Mouse (Mus musculus): ENCODE measurements around the gene Sema6c. TPM values are rescaled to one million over a fixed set of nuclear protein-coding genes. Genes with fewer than 3 reads are reported as not detected.

Sema6c gene
- polyA plus RNA-seq (2017; shearing (Covaris generic)) = 0.43 TPM

DNA sequence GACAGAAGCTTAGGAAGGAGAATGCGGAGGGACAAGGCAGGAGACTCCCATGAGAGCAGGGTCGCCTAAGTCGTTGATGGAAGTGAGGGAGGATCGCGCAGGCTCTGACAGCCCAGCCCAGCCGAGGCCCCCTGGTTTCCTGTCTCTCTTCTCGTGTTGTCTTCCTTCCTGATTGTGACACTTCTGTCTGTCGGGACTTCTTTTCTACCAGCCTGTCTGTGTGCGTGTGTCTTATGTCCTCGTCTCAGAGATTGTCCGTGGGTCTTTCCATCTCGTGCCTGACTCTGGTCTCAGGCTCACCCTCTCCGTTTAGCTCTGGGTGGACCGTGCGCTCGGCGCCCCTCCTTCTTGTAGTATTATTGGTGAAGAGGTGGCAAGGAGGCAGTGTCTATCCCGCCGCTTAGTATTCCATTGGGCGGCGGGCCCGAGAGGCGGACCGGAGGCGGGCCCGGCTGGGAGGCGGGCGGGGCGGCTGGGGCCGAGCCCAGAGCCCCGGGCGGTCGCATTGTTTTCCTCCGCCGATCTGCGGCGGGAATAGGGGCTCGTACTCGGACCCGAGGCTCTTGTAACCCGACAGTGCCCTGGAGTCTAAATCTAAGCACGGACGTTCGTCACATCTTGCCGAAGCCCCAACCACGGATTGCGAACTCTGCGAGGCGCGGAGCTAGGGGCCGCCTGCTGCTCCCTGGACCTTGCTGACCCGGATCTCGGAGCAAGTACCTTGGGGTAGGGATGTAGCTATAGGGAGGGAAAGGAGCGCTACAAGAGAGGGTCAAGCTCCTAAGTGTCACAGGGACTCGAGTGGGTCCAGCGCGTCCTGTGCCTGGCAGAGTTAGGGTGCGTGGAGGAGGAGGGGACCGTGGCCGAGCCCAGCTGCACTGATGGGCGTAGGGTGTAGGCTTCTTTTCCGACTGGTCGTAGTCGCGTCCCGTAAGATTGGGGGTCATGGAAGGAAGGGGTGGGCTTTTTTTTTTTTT lies at the start of gene Sema6c:
TSS of gene Sema6c (plus strand) at position 471 of the 977 bp plus-strand sequence.

DNA sequence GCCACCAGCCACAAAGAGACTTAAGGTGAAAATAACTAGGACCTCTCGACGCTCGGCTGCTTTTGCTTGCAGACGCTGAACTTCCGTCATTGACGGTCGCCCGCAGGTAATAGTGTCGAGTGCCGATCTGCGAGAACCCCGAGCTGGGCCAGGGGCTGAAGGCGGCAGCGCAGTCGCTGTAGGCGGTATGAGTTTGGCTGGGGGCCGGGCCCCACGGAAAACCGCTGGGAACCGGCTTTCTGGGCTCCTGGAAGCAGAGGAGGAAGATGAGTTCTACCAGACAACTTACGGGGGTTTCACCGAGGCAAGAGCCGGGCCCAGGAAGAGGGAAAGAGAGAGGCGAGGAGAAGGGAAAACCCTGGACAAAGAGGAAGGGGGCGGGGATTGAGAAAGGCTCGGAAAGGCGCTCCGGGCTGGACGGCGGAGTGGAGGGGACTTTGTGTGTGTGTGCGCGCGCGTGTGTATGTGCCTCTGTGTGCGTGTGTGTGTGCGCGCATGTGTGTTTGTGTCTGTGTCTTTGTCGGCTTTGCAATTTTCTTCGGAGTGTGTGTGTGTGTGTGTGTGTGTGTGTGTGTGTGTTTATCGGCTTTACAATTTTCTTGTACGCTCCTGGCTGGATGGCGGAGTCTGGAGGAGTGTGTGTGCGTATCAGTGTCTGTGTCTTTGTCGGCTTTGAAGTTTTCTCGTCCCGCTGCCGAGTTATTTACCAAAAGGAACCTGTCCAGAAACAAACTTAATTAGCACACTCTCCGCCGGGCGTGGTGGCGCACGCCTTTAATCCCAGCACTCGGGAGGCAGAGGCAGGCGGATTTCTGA lies 49.1 kb upstream of the Sema6c start, which contains the start of gene Vps72:
TSS of gene Vps72 (plus strand) at position 112 of the 816 bp plus-strand sequence.

DNA sequence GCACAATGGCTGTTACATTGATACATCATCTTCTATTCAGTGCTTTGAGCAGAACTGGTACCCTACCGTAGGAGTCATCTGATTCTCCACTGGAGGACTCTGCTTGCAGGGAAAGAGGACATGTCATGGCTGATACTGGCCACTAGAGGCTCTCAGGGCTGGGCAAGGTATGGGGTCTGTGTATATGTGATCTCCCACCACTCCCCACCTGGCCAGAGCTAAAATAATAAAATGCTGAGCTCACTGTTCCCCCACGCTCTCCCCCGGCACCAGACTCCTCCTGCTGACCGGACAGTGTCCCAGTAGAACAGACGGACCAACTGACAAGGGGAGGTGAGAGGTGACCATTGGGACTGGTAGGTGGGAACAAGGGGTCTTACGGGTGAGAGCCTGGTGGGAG lies 36.0 kb upstream of the Sema6c start, which contains the start of gene Tmod4:
TSS of gene Tmod4 (plus strand) at position 231 of the 400 bp plus-strand sequence.

DNA sequence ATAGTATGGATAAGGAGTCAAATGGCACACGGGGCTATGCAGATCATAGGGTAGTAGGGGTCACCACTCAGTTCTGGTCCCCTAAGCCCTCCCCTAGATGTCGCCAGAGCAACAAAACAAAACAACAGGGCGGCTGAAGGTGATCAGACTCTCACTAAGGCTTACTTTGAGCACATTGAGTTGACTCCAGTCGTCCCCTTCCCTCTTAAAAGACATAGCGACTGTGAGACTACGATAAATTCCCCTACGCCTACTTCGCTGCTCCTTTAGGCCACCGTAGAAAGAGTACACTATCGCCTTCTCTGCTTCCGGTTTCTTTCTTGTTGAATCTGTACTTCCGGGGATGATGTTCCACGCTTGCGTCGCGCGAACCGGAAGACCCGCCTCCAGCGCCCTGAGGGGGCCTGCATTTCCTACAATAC lies 26.6 kb upstream of the Sema6c start, which contains the start of the genes Scnm1 and Lysmd1:
TSS of gene Scnm1 (minus strand) at position 332 of the 422 bp plus-strand sequence.
TSS of gene Lysmd1 (plus strand) at position 409 of the 422 bp plus-strand sequence.

DNA sequence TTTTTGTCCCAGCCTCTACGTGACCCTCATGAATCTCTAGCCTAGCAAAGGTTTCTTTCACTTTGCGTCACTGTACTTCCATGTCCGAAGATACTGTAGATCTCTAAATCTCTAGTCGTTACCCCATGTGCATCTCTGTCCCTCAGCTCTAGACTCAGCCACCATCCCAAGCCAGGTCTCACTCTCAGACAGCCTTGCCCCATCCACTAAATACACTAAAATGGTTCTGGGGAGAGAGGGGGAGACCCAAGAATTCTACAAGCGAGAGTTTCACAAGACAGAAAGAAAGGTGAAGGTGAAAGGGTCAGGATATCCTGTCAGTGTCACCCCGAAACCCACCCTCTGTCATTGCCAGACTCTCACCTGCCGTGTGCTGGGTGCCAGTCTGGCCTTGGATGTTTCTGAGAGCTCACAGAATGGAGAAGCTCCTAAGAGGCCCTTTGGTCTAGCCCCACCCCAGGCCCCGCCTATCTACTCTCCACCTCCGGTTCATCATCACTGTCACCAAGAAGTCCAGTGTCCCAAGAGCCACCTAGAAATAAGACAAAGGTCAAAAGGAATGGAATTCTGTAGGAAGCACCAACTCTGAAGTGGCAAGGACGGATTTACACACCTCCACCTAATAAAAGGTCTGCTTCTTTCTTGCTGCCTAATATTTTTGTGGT lies 18.2 kb upstream of the Sema6c start, which contains the start of gene Tnfaip8l2:
TSS of gene Tnfaip8l2 (minus strand) at position 409 of the 665 bp plus-strand sequence.

DNA sequence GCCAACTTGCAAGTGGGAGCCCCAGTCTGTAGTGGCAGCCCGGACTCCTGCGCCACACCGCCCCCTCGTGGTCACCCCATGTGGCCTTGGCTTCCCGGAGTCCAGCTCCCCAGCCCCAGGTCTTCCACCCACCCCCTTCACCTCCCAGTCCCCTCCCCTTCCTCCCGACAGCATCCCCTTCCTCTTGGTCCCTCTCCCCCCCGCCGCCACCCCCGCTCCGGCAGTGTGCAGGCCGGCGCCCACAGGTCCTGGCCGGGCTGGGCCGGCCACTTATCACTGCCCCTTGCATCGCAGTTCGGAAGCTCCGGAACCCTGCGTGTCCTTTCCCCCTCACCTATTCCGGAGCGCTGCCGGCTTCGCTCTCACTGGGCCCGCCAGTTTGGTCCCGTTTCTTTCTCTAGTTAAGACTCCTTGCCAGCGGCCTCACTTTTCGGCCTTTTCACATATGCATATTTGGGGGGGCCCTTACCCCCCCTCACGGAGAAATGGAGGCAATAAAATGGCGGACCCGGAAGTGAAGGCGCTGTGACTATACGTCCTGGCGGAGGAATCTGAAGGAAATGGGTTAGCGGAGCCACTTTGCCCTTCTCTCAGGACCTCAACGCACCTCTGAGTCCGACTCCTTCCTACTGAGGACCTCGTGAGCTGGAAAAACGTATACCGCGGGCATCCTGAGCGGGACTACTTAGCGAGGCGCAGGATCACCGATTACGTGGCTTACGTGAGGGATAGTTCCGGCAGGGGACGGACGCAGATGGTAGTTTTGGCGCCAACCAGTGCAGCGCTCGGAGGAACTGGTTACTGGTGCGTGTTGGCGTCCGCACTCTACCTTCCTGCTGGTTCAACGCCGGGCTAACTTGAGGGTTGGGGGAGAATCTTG lies 57.2 kb downstream of the Sema6c start, which contains the start of gene Gabpb2:
TSS of gene Gabpb2 (minus strand) at position 662 of the 880 bp plus-strand sequence.

Other genes starting within 250 kb of the Sema6c start
- gene Selenbp1, start 227.4 kb upstream of the Sema6c start, polyA plus RNA-seq (2017; shearing (Covaris generic)) = 6.7 TPM
- gene Rfx5, start 206.4 kb upstream of the Sema6c start, polyA plus RNA-seq (2017; shearing (Covaris generic)) = 29.7 TPM
- gene Pi4kb, start 185.7 kb upstream of the Sema6c start, polyA plus RNA-seq (2017; shearing (Covaris generic)) = 17.1 TPM
- gene Zfp687, start 145.0 kb upstream of the Sema6c start, polyA plus RNA-seq (2017; shearing (Covaris generic)) = 96.9 TPM
- gene Psmd4, start 117.8 kb upstream of the Sema6c start, polyA plus RNA-seq (2017; shearing (Covaris generic)) = 321 TPM
- 37.0 TPM for gene Pip5k1a, start 53.5 kb upstream of the Sema6c start, polyA plus RNA-seq (2017; shearing (Covaris generic))
- gene Vps72, start 49.4 kb upstream of the Sema6c start, polyA plus RNA-seq (2017; shearing (Covaris generic)) = 128 TPM
- 3.8 TPM for gene Tmod4, start 36.0 kb upstream of the Sema6c start, polyA plus RNA-seq (2017; shearing (Covaris generic))
- gene Scnm1, start 26.4 kb upstream of the Sema6c start, polyA plus RNA-seq (2017; shearing (Covaris generic)) = 111 TPM
- gene Lysmd1, start 26.4 kb upstream of the Sema6c start, polyA plus RNA-seq (2017; shearing (Covaris generic)) = 34.8 TPM
- gene Tnfaip8l2, start 18.1 kb upstream of the Sema6c start, polyA plus RNA-seq (2017; shearing (Covaris generic)) = 282 TPM
- 34.6 TPM for gene Gabpb2, start 57.5 kb downstream of the Sema6c start, polyA plus RNA-seq (2017; shearing (Covaris generic))
- gene Cdc42se1, start 68.3 kb downstream of the Sema6c start, polyA plus RNA-seq (2017; shearing (Covaris generic)) = 454 TPM
- 9.5 TPM for gene Mllt11, start 71.7 kb downstream of the Sema6c start, polyA plus RNA-seq (2017; shearing (Covaris generic))
- 1.4 TPM for gene Gm128, start 81.1 kb downstream of the Sema6c start, polyA plus RNA-seq (2017; shearing (Covaris generic))
- gene Bnipl, start 90.7 kb downstream of the Sema6c start, polyA plus RNA-seq (2017; shearing (Covaris generic)) = not detected
- 37.4 TPM for gene Mindy1, start 120.9 kb downstream of the Sema6c start, polyA plus RNA-seq (2017; shearing (Covaris generic))
- gene Prune1, start 121.6 kb downstream of the Sema6c start, polyA plus RNA-seq (2017; shearing (Covaris generic)) = 8.3 TPM
- 0.89 TPM for gene Anxa9, start 146.7 kb downstream of the Sema6c start, polyA plus RNA-seq (2017; shearing (Covaris generic))
- 332 TPM for gene Cers2, start 154.3 kb downstream of the Sema6c start, polyA plus RNA-seq (2017; shearing (Covaris generic))
- 56.6 TPM for gene Setdb1, start 196.7 kb downstream of the Sema6c start, polyA plus RNA-seq (2017; shearing (Covaris generic))
- gene 4930558C23Rik, start 242.4 kb downstream of the Sema6c start, polyA plus RNA-seq (2017; shearing (Covaris generic)) = not detected

All from inflammation-experienced regulatory T-cells, adult 16 weeks (primary cell).